Mouse (Mus musculus) induced T-regulatory cell, adult 2 months (primary cell): Measurements from ENCODE around the gene Sos1.
"Not testable (repeated sequence)": the region's sequence is repeated elsewhere in the genome, so short reads cannot be mapped to it uniquely, and the experiment has no call there.

Source experiments
- DNase-seq: peaks from one replicate; pipeline ENCODE4 v3.0.0-alpha.2; 2012; ENCODE audit warnings: low read depth

Sos1 gene

DNA sequence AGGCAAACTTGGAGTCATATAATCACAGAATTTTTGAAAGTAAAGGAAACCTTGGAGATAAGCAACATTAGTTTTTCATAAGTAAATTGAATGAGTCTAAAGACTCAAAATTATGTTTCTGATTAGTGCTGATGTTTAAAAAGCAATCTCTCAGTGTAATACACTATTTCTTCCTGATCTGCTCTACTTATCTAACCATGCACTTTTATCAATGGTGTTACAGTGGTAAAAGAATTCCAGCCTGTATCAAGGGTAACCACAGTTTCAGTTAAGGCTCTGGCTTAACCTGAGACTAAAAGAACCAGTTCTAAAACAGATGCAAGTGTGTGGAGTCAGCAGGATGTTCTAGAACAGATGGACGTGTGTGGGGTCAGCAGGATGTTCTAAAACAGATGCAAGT lies 59.3 kb downstream of the Sos1 start:
- no peak for DNase-seq

- DNase-seq: peak; percentile 33
Observed at GRCm38 (mm10) chr17:80418572-80419210, 61.6 kb downstream of the Sos1 start.

GRCm38 (mm10) chr17:80411182-80411581 lies 69.1 kb downstream of the Sos1 start:
- peak; percentile 19 for DNase-seq

- no peak for DNase-seq
Observed at GRCm38 (mm10) chr17:80398243-80398642, 82.0 kb downstream of the Sos1 start.

GRCm38 (mm10) chr17:80391423-80392403 lies 88.5 kb downstream of the Sos1 start:
- peak; percentile 90 for DNase-seq

- DNase-seq: no peak
Observed at GRCm38 (mm10) chr17:80390024-80390423, 90.2 kb downstream of the Sos1 start.

DNA sequence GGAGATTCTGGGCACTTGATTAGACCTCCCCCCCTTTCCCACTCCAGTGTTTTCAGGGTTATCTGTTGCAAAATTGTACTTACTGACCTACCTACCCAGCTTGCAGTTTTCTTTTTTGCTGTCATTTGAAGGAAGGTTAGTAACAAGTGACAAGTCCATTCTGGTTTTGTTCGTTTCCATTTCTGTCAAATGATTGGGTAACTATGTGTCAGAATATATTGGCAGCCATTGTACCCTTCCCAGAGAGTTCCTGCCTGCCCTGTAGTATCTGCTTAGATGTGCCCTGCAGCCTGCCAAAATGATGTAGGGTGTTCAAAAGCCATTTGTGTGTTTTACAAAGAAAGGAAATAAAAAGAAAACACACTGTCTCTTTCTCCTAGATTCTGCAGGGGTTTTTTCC lies 94.6 kb downstream of the Sos1 start:
- DNase-seq: no peak

DNA sequence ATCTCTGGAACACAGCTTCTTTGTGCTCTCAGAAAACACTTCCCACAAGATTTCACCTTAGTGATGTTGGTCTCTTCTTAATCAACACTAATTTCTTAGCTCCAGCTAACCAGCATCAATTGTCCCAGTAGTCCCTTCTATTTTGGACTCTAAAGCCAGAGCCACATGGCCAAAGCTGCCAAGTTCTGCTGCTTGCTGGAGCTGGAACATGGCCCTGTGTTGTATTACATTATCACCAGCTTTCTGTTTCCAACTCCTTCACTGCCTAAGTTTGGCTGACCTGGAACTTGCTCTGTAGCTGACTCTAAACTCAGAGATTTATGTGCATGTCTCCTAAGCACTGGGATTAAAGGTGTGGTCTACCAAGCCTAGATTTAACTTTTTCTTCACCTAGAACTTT lies 101.9 kb downstream of the Sos1 start:
- not testable (repeated sequence) for DNase-seq

DNA sequence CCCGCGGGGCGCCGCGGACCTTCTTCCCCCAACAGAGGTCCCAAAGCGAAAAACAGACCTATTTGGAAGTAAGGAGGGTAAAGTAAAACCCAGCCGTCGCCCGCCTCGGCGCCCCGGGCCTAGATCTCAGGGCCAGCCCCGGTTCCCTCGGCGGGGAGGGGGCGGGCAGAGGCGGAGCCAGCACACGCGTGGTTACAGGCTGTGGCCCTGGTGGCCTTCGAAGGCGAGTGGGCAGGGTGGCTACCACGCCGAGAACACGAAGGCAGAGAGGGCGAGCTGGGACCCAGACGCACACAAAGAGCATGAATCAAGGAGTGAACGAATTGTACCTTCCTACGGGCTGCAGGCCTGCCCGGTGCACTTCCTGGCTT lies 106.5 kb downstream of the Sos1 start:
- DNase-seq: no peak

DNA sequence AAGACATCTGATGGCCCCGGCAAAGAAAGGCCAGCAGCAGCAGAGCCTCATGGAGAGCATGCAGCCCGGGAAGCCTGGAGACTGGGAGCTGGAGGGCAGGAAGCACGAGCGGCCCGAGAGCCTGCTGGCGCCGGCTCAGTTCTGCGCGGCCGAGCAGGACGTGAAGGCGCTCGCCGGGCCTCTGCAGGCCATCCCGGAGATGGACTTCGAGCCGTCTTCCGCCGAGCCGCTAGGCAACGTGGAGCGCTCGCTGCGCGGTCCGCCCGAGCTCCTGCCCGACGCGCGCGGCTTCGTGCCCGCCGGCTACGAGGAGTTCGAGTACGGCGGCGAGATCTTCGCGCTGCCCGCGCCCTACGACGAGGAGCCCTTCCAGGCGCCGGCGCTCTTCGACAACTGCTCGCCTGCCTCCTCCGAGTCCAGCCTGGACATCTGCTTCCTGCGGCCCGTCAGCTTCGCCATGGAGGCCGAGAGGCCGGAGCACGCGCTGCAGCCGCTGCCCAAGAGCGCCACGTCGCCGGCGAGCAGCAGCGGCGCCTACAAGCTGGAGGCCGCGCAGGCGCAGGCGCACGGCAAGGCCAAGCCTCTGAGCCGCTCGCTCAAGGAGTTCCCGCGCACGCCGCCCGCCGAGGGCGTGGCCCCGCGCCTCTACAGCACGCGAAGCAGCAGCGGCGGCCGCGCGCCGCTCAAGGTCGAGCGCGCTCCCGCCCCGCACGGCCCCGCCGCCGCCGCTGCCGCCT lies 107.1 kb downstream of the Sos1 start, which contains the start of gene Gm10190:
Gene Gm10190 (minus strand): TSS at position 553 of the 737 bp plus-strand sequence.
- DNase-seq: peak; percentile 89

GRCm38 (mm10) chr17:80368606-80369005 lies 111.6 kb downstream of the Sos1 start:
- DNase-seq: no peak

DNA sequence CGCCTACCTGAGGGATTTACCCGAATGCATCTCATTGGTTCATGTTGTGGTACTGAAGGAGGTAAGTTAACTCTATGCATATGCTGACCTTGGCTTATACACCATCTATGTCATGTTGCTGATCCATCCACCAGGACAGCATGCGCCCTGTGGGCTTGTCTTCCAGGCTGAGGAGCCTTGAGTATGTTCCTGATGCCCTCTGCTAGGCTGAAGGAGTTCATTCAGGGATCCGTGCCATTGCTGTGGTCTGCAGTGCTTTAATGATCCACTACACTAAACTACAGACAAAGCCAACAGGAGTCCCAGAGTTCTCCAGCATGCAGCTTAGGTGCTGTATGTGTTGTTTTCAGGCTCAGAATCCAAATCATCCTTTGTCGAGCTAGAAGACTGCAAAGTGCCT lies 113.0 kb downstream of the Sos1 start:
- DNase-seq: no peak

DNA sequence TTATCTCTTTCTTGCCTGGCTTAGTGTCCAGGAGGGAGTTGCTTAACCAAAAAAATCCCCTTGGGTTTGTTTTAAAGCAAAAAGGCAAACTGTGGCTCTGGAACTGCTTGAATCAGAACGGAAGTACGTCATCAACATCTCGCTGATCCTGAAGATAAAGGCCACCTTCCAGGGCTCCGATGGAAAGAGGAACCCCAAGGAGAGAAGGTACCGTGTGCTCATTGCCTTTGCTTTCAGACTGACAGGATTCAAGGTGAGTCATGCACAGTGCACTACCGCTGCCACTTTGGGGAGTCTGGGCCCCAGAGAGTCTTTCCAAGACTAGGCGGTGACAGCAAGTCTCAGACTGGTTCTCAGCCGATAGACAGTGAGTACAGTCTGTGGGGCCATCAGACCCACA lies 120.0 kb downstream of the Sos1 start:
- DNase-seq: peak; percentile 25

DNA sequence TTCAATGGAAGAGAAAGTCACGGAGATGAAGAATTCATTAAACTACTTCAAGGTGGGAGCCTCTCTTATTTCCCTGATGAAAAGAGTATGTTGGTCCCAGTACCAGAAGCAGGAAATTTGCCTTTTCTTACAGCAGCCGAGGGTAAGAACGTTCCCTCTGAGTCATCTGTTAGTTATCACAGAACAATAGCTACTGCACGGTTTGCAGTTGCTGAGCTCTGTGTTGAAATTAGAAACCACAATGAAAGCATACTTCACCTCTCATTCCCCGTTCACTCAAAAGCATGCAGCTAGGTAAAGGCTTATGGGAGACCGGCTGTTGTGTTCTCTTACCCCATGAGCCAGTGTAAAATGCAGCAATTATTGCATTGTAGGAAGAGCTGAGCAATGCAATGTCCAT lies 133.0 kb downstream of the Sos1 start:
- DNase-seq: no peak

- DNase-seq: no peak
Observed at GRCm38 (mm10) chr17:80346591-80347125, 133.6 kb downstream of the Sos1 start.

DNA sequence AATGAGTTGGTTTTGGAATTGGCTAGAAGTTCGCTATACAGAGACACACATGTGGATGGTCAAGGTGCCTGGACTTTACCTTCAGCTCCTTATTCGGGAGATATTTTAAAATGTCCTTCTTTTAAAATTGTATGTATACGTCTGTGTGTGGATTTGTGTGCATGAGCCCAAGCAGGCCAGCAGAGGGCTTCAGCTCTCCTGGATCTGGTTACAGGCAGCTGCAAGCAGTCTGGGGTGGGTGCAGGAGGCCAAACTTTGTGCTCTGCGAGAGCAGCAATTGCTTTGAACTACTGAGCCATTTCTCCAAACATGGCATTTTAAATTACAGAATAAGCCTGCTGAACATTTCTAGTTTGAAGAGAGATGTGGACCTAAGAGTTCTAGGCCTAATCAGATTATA lies 135.0 kb downstream of the Sos1 start:
- DNase-seq: peak; percentile 21
